Mouse (Mus musculus): ENCODE results near the gene Atn1. TPM values are rescaled to one million over a fixed set of nuclear protein-coding genes. Genes with fewer than 3 reads are reported as not detected.

Atn1 gene
- polyA plus RNA-seq, 1 experiment = 65.4 TPM

GRCm38 (mm10) chr6:124722876-124723473 lies 33.3 kb downstream of the Atn1 start:
- no peaks in the 10 kb centered on the region for H3K36me3 ChIP-seq (ENCODE audit: control insufficient read depth, insufficient read depth, low read length)
- 88% methylated on average over 6 of the region's 6 CpGs for WGBS
- DNase-seq = no peak
- no peak for TF ChIP-seq POLR2A (IDR thresholded peaks at IDR 0.05; ENCODE audit: low read depth, low read length)
- TF ChIP-seq CTCF (conservative IDR thresholded peaks at IDR 0.05; ENCODE audit: insufficient read depth, insufficient read length, low read depth, low read length) = no peak
- H3K27me3 ChIP-seq (replicated peaks; ENCODE audit: control insufficient read depth, insufficient read depth, low read length) = no peaks in the 10 kb centered on the region
- no peak overlapping the region for H3K27ac ChIP-seq (ENCODE audit: insufficient read depth, low read depth, low read length)
- no peak overlapping the region for H3K4me3 ChIP-seq (ENCODE audit: insufficient read depth, low read depth, low read length)
- H3K4me1 ChIP-seq (ENCODE audit: control insufficient read depth, insufficient read depth, low read length) = no peaks in the 10 kb centered on the region

DNA sequence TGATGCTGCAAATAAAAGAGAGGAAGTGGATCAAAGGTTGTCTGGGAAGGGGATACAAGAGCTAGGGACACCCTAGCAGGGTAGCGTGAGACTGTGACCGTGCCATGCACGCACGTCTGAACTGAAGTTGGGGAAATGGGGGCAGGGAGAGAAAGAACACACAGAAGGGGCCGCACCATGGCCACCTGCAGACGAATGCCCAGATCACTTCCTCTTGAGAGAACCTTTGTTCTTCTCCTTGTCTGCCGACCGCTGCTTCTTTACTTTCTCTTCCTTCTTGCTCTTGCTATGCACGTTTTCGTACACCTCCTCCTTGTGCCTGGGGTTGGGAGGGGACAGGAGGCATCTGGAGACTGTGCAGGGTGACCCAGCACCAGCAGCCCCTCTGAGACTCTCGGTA lies 35.4 kb downstream of the Atn1 start:
- Histone ChIP-seq H3K27ac (ENCODE audit: insufficient read depth, low read depth, low read length) (no peak overlapping the region), H3K36me3 (ENCODE audit: control insufficient read depth, insufficient read depth, low read length) (no peaks in the 10 kb centered on the region), H3K4me3 (ENCODE audit: insufficient read depth, low read depth, low read length) (no peak overlapping the region), H3K27me3 (replicated peaks; ENCODE audit: control insufficient read depth, insufficient read depth, low read length) (no peaks in the 10 kb centered on the region), H3K4me1 (ENCODE audit: control insufficient read depth, insufficient read depth, low read length) (no peaks in the 10 kb centered on the region)
- DNase-seq = no peak
- TF ChIP-seq POLR2A (IDR thresholded peaks at IDR 0.05; ENCODE audit: low read depth, low read length) (no peak), CTCF (conservative IDR thresholded peaks at IDR 0.05; ENCODE audit: insufficient read depth, insufficient read length, low read depth, low read length) (no peak)
- WGBS = 70% methylated on average over 11 of the region's 11 CpGs

DNA sequence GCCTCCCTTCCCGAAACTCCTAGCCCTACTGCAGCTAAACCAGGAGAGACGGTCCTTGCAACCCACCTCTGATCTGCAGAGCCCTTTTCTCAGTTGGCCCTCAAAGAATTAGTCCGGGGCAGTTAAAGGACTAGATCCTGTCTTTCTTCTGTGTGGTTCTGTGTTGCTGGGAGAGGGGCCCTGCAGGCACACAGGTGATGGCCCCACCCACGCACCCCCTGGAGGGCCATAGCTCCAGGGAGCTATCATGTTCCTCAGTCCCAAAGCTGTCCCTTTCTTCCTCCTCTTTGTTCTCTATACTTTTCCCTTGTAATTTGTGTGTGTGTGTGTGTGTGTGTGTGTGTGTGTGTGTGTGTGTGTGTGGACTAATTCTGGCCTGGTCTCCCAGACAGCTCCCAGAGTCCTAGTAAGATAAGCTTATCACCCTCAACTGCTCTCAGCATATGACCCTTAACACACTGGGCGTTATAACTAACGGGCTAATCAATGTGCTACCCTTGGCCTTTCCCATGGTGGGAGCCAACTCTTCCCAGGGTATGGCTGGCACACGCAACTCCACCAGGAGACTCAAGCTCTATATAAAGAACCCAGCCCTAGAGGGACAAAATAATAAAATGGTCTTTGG lies 36.9 kb downstream of the Atn1 start:
- DNase-seq = no peak
- TF ChIP-seq CTCF (conservative IDR thresholded peaks at IDR 0.05; ENCODE audit: insufficient read depth, insufficient read length, low read depth, low read length) (no peak), POLR2A (IDR thresholded peaks at IDR 0.05; ENCODE audit: low read depth, low read length) (no peak)
- no peaks in the 10 kb centered on the region for H3K27me3 ChIP-seq (replicated peaks; ENCODE audit: control insufficient read depth, insufficient read depth, low read length)
- H3K27ac ChIP-seq (ENCODE audit: insufficient read depth, low read depth, low read length) = peak overlapping the region; percentile 49
- H3K36me3 ChIP-seq (ENCODE audit: control insufficient read depth, insufficient read depth, low read length) = peaks cover 1% of the 10 kb centered on the region; the same call in 1 of the 2 replicates
- 69% methylated on average over 7 of the region's 7 CpGs for WGBS
- peak overlapping the region; percentile 56 for H3K4me3 ChIP-seq (ENCODE audit: insufficient read depth, low read depth, low read length)
- no peaks in the 10 kb centered on the region for H3K4me1 ChIP-seq (ENCODE audit: control insufficient read depth, insufficient read depth, low read length)

DNA sequence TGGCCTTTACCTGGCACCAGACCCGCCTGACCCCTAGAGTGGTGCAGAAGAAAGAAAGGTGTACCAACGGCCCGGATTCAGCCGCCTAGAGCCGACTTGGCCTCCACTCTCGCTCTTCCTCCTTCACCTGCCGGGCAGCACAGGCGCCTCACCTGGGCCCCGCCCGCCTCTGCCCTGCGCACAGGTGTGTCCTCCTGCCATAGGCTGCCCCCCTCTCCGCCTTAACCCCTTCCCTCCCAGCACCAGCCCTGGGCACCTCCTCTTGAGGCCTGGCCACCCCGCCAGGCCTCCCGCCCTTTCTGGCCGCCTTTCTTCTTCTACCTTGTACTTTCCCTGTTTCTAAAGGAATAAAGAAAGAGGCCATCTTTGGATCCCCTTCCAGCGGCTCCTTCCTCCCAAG lies 37.6 kb downstream of the Atn1 start:
- H3K27me3 ChIP-seq (replicated peaks; ENCODE audit: control insufficient read depth, insufficient read depth, low read length) = no peaks in the 10 kb centered on the region
- peak; percentile 68 for DNase-seq
- peak overlapping the region; percentile 56 for H3K4me3 ChIP-seq (ENCODE audit: insufficient read depth, low read depth, low read length)
- WGBS = 54% methylated on average over 16 of the region's 16 CpGs
- TF ChIP-seq POLR2A (IDR thresholded peaks at IDR 0.05; ENCODE audit: low read depth, low read length) = no peak
- TF ChIP-seq CTCF (conservative IDR thresholded peaks at IDR 0.05; ENCODE audit: insufficient read depth, insufficient read length, low read depth, low read length) = no peak
- peaks cover 1% of the 10 kb centered on the region; the same call in 1 of the 2 replicates for H3K36me3 ChIP-seq (ENCODE audit: control insufficient read depth, insufficient read depth, low read length)
- H3K4me1 ChIP-seq (ENCODE audit: control insufficient read depth, insufficient read depth, low read length) = peaks cover 3% of the 10 kb centered on the region; the same call in 1 of the 2 replicates
- peak overlapping the region; percentile 58 for H3K27ac ChIP-seq (ENCODE audit: insufficient read depth, low read depth, low read length)

DNA sequence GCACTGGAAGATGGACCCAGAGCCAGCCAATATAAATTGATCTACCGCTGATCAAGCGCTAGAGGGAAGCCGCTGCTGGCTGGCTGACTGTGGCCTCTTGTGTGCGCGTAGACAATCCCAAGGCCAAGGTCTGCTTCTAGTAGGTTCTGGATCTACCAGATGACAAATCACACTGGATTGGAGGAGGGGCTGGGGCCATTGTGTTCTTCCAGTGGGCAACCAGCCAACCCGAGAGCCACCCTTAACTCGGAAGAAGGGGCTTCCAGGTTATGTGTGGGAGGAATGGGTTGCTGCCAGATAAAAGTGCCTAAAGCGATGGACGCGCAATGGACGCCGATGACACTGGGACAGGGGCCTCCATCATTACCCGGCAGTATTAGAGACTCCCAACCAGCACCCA lies 38.4 kb downstream of the Atn1 start:
- no peak for DNase-seq
- TF ChIP-seq CTCF (conservative IDR thresholded peaks at IDR 0.05; ENCODE audit: insufficient read depth, insufficient read length, low read depth, low read length) (no peak), POLR2A (IDR thresholded peaks at IDR 0.05; ENCODE audit: low read depth, low read length) (no peak)
- Histone ChIP-seq H3K4me3 (ENCODE audit: insufficient read depth, low read depth, low read length) (peak overlapping the region; percentile 56), H3K27me3 (replicated peaks; ENCODE audit: control insufficient read depth, insufficient read depth, low read length) (no peaks in the 10 kb centered on the region), H3K4me1 (ENCODE audit: control insufficient read depth, insufficient read depth, low read length) (peaks cover 9% of the 10 kb centered on the region; the same call in 1 of the 2 replicates), H3K36me3 (ENCODE audit: control insufficient read depth, insufficient read depth, low read length) (peaks cover 1% of the 10 kb centered on the region; the same call in 1 of the 2 replicates), H3K27ac (ENCODE audit: insufficient read depth, low read depth, low read length) (peak overlapping the region; percentile 58; the same call in 1 of the 2 replicates)
- 74% methylated on average over 13 of the region's 13 CpGs for WGBS

DNA sequence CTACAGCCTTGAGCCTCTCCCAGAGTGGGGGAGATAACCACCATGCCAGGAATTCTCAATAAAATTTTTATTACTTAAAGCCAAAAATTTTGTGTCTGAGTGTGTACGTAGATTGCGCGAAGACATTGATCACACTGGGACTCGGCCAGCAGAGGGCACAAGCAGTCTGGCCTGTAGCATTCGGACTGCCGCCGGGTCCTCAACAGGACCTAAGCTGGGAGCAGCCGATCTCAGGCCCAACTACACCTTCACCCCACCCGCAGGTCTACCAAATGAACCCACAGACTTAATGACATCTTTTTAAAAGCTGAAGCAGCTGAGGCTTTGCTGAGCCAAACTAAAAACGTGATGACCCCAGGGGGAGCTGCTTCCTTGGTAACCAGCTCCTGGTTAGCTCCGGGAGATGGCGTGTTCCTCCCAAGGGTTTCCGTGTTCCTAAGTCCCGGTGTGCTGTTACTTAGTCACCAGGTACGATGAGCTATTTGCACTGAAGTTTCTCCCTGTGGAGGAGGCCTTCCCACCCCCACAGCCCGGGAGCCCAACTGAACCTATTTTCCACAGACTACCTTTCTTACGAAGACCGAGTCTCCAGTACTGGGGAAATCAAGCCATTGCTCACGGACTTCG lies 39.3 kb downstream of the Atn1 start:
- 55% methylated on average over 20 of the region's 20 CpGs for WGBS
- H3K4me1 ChIP-seq (ENCODE audit: control insufficient read depth, insufficient read depth, low read length) = peaks cover 9% of the 10 kb centered on the region; the same call in 1 of the 2 replicates
- DNase-seq = peak; percentile 63
- peaks cover 1% of the 10 kb centered on the region; the same call in 1 of the 2 replicates for H3K36me3 ChIP-seq (ENCODE audit: control insufficient read depth, insufficient read depth, low read length)
- no peak overlapping the region for H3K27ac ChIP-seq (ENCODE audit: insufficient read depth, low read depth, low read length)
- TF ChIP-seq POLR2A (IDR thresholded peaks at IDR 0.05; ENCODE audit: low read depth, low read length) (no peak), CTCF (conservative IDR thresholded peaks at IDR 0.05; ENCODE audit: insufficient read depth, insufficient read length, low read depth, low read length) (peak; percentile 77)
- H3K4me3 ChIP-seq (ENCODE audit: insufficient read depth, low read depth, low read length) = no peak overlapping the region
- no peaks in the 10 kb centered on the region for H3K27me3 ChIP-seq (replicated peaks; ENCODE audit: control insufficient read depth, insufficient read depth, low read length)

- Histone ChIP-seq H3K27me3 (replicated peaks; ENCODE audit: control insufficient read depth, insufficient read depth, low read length) (no peaks in the 10 kb centered on the region), H3K36me3 (ENCODE audit: control insufficient read depth, insufficient read depth, low read length) (peaks cover 1% of the 10 kb centered on the region; the same call in 1 of the 2 replicates), H3K4me1 (ENCODE audit: control insufficient read depth, insufficient read depth, low read length) (peaks cover 17% of the 10 kb centered on the region; the same call in 1 of the 2 replicates), H3K4me3 (ENCODE audit: insufficient read depth, low read depth, low read length) (peak overlapping the region; percentile 82), H3K27ac (ENCODE audit: insufficient read depth, low read depth, low read length) (peak overlapping the region; percentile 86)
- DNase-seq = no peak
- TF ChIP-seq POLR2A (IDR thresholded peaks at IDR 0.05; ENCODE audit: low read depth, low read length) (no peak), CTCF (conservative IDR thresholded peaks at IDR 0.05; ENCODE audit: insufficient read depth, insufficient read length, low read depth, low read length) (no peak)
- 3% methylated on average over 11 of the region's 11 CpGs for WGBS
Observed at GRCm38 (mm10) chr6:124712918-124713317, 43.4 kb downstream of the Atn1 start.
